Mouse (Mus musculus): ENCODE results near the gene Tmem270. TPM values are rescaled to one million over a fixed set of nuclear protein-coding genes. Genes with fewer than 3 reads are reported as not detected.
"Not testable (repeated sequence)": the region's sequence is repeated elsewhere in the genome, so short reads cannot be mapped to it uniquely, and the experiment has no call there.

Tmem270 gene
- not detected for total RNA-seq (2021)

- DNase-seq (ENCODE audit: low spot score in 2 of 2), result no peak
- intact Hi-C loops (cut with DNase I), result loop anchor here (1.0 to 10.0 kb wide), 2 partner anchors 59 to 188 kb away; no protein-coding TSS in a partner anchor
These were observed at the start of gene Tmem270 for GRCm38 (mm10) chr5:134906633-134907032. TSS of gene Tmem270 (minus strand) at chr5:134906733.

- no peak for DNase-seq (ENCODE audit: low spot score in 2 of 2)
- intact Hi-C loops (cut with DNase I), result no loop called here
These were observed 49.0 kb upstream of the Tmem270 start for GRCm38 (mm10) chr5:134955491-134955890.

- intact Hi-C loops (cut with DNase I), result no loop called here
- no peak for DNase-seq (ENCODE audit: low spot score in 2 of 2)
These were observed 44.7 kb upstream of the Tmem270 start for GRCm38 (mm10) chr5:134951053-134951884.

- DNase-seq (ENCODE audit: low spot score in 2 of 2), result no peak
- intact Hi-C loops (cut with DNase I), result no loop called here
These were observed 41.5 kb upstream of the Tmem270 start for GRCm38 (mm10) chr5:134948085-134948439.

GRCm38 (mm10) chr5:134947420-134948084 is 41.0 kb upstream of the Tmem270 start:
- intact Hi-C loops (cut with DNase I), result no loop called here
- no peak for DNase-seq (ENCODE audit: low spot score in 2 of 2)

GRCm38 (mm10) chr5:134946857-134947255 is 40.3 kb upstream of the Tmem270 start, which contains the start of gene Cldn4:
TSS of gene Cldn4 (minus strand) at chr5:134946934.
- no peak for DNase-seq (ENCODE audit: low spot score in 2 of 2)
- intact Hi-C loops (cut with DNase I), result no loop called here

- no peak for DNase-seq (ENCODE audit: low spot score in 2 of 2)
- intact Hi-C loops (cut with DNase I), result no loop called here
These were observed 39.7 kb upstream of the Tmem270 start for GRCm38 (mm10) chr5:134946063-134946856.

- no peak for DNase-seq (ENCODE audit: low spot score in 2 of 2)
These were observed 38.9 kb upstream of the Tmem270 start for GRCm38 (mm10) chr5:134945266-134945959.

GRCm38 (mm10) chr5:134944179-134944578 is 37.6 kb upstream of the Tmem270 start:
- intact Hi-C loops (cut with DNase I), result no loop called here
- DNase-seq (ENCODE audit: low spot score in 2 of 2), result no peak

More at GRCm38 (mm10) chr5:134945266-134945959, 38.9 kb upstream of the Tmem270 start:
- intact Hi-C loops (cut with DNase I), result no loop called here

- intact Hi-C loops (cut with DNase I), result no loop called here
- DNase-seq (ENCODE audit: low spot score in 2 of 2), result no peak
These were observed 36.2 kb upstream of the Tmem270 start for GRCm38 (mm10) chr5:134942740-134943139.

- no peak for DNase-seq (ENCODE audit: low spot score in 2 of 2)
- intact Hi-C loops (cut with DNase I), result no loop called here
These were observed 35.1 kb upstream of the Tmem270 start for GRCm38 (mm10) chr5:134941472-134942209.

- DNase-seq (ENCODE audit: low spot score in 2 of 2); intact Hi-C loops (cut with DNase I): not testable (repeated sequence)
These were observed 33.0 kb upstream of the Tmem270 start for GRCm38 (mm10) chr5:134939554-134939953.

- DNase-seq (ENCODE audit: low spot score in 2 of 2), result no peak
- intact Hi-C loops (cut with DNase I), result no loop called here
These were observed 32.5 kb upstream of the Tmem270 start for GRCm38 (mm10) chr5:134939069-134939468.

GRCm38 (mm10) chr5:134936626-134937185 is 30.2 kb upstream of the Tmem270 start:
- intact Hi-C loops (cut with DNase I), result no loop called here
- DNase-seq (ENCODE audit: low spot score in 2 of 2), result no peak

GRCm38 (mm10) chr5:134936051-134936450 is 29.5 kb upstream of the Tmem270 start:
- no peak for DNase-seq (ENCODE audit: low spot score in 2 of 2)
- intact Hi-C loops (cut with DNase I), result no loop called here

- DNase-seq (ENCODE audit: low spot score in 2 of 2), result no peak
These were observed 28.1 kb upstream of the Tmem270 start for GRCm38 (mm10) chr5:134934666-134935065.

GRCm38 (mm10) chr5:134933686-134934085 is 27.2 kb upstream of the Tmem270 start:
- intact Hi-C loops (cut with DNase I); DNase-seq (ENCODE audit: low spot score in 2 of 2): not testable (repeated sequence)

More at GRCm38 (mm10) chr5:134934666-134935065, 28.1 kb upstream of the Tmem270 start:
- intact Hi-C loops (cut with DNase I), result no loop called here

- no peak for DNase-seq (ENCODE audit: low spot score in 2 of 2)
- intact Hi-C loops (cut with DNase I), result no loop called here
These were observed 26.7 kb upstream of the Tmem270 start for GRCm38 (mm10) chr5:134933281-134933680.
